Mouse (Mus musculus) heart, adult 2 months (tissue): Measurements from ENCODE around the gene Tapbp.

Experiments used
- CTCF ChIP-seq: fragments of 200-600 bp; IDR thresholded peaks from 2 replicates; pipeline ENCODE4 v1.8.1; 2022; ENCODE audit warnings: antibody characterized with exemption, mild to moderate bottlenecking, moderate library complexity
- EP300 ChIP-seq: fragments of 200-500 bp; IDR thresholded peaks from 2 replicates; pipeline ENCODE4 v1.6.1; 2011; ENCODE audit warnings: low read depth, low read length, control low read depth; ENCODE audit not compliant: insufficient read depth
- POLR2A ChIP-seq: fragments of 200-500 bp; IDR thresholded peaks from 2 replicates; pipeline ENCODE4 v1.6.1; 2011; ENCODE audit warnings: mild to moderate bottlenecking, low read depth, low read length, control low read depth; ENCODE audit not compliant: insufficient read depth

GRCm38 (mm10) chr17:33911813-33912414, 3.8 kb upstream of the Tapbp start:
- TF ChIP-seq EP300, result no peak
- TF ChIP-seq CTCF, result no peak
- TF ChIP-seq POLR2A, result no peak
